Mouse (Mus musculus) lung, embryonic 16.5 days (tissue): ENCODE measurements at regions not wholly inside any gene's neighbourhood (a gene's known extent, or its start where the extent isn't known, plus 50 kb on each side); places are given as distances from the start of the nearest gene placed in this dataset.

ENCODE experiments used
- ATAC-seq: fragments of 200-750 bp; cut with Nextera tagmentation; 2 replicates; pipeline ENCODE4 v1.8.0; 2017; ENCODE audit warnings: low read depth, mild to moderate bottlenecking, moderate library complexity
- H3K27ac ChIP-seq: fragments of 300-500 bp; sonication (generic); 2 replicates; pipeline ENCODE4 v1.5.1; 2014; ENCODE audit warnings: mild to moderate bottlenecking, control low read depth, low read length
- H3K27me3 ChIP-seq: fragments of 300-500 bp; sonication (generic); 2 replicates; pipeline ENCODE4 v1.6.1; 2014; ENCODE audit warnings: low read depth, low read length, mixed read lengths; ENCODE audit not compliant: control insufficient read depth, insufficient read depth
- H3K36me3 ChIP-seq: fragments of 300-500 bp; sonication (generic); 2 replicates; pipeline ENCODE4 v1.6.1; 2014; ENCODE audit warnings: low read length; ENCODE audit not compliant: control insufficient read depth, insufficient read depth
- H3K4me1 ChIP-seq: fragments of 300-500 bp; sonication (generic); replicated peaks from 2 replicates; pipeline ENCODE4 v1.6.1; 2014; ENCODE audit warnings: low read length, mixed read lengths; ENCODE audit not compliant: control insufficient read depth, insufficient read depth
- H3K4me2 ChIP-seq: fragments of 300-500 bp; sonication (generic); 2 replicates; pipeline ENCODE4 v1.6.1; 2014; ENCODE audit warnings: low read depth, low read length, control low read depth
- H3K4me3 ChIP-seq: fragments of 300-500 bp; sonication (generic); 2 replicates; pipeline ENCODE4 v1.5.1; 2014; ENCODE audit warnings: mild to moderate bottlenecking, low read length, control low read depth
- H3K9ac ChIP-seq: fragments of 300-500 bp; sonication (generic); 2 replicates; pipeline ENCODE4 v1.6.1; 2014; ENCODE audit warnings: low read length, control low read depth
- H3K9me3 ChIP-seq: fragments of 300-500 bp; sonication (generic); 2 replicates; pipeline ENCODE4 v1.6.1; 2016; ENCODE audit warnings: low read length; ENCODE audit not compliant: control insufficient read depth
- WGBS: fragments of 180-500 bp; shearing (Covaris S2); extraction: QIAGEN DNeasy Blood & Tissue Kit; methylation state at CpG from one replicate; pipeline ENCODE4 v1.1.7; 2014; 5-methylcytosine and 5-hydroxymethylcytosine counted together

GRCm38 (mm10) chr6:147324336-147324735, 60.4 kb upstream of the Pthlh start:
- WGBS = 82% methylated on average over 2 of the region's 2 CpGs
- no peaks in the 10 kb centered on the region for H3K9me3 ChIP-seq
- H3K9ac ChIP-seq = no peak overlapping the region
- H3K36me3 ChIP-seq = no peaks in the 10 kb centered on the region
- no peak overlapping the region for H3K4me2 ChIP-seq
- no peak overlapping the region for H3K4me3 ChIP-seq
- H3K27ac ChIP-seq = no peak overlapping the region
- no peaks in the 10 kb centered on the region; the same call in 1 of the 2 replicates for H3K27me3 ChIP-seq
- no peaks in the 10 kb centered on the region for H3K4me1 ChIP-seq
- ATAC-seq = no peak

GRCm38 (mm10) chr6:147318106-147318505, 54.1 kb upstream of the Pthlh start:
- H3K4me1 ChIP-seq = no peaks in the 10 kb centered on the region
- 88% methylated on average over 2 of the region's 2 CpGs for WGBS
- H3K27ac ChIP-seq = no peak overlapping the region
- no peaks in the 10 kb centered on the region for H3K9me3 ChIP-seq
- no peak overlapping the region for H3K4me3 ChIP-seq
- no peaks in the 10 kb centered on the region; the same call in 1 of the 2 replicates for H3K27me3 ChIP-seq
- no peak for ATAC-seq
- H3K36me3 ChIP-seq = no peaks in the 10 kb centered on the region
- H3K4me2 ChIP-seq = no peak overlapping the region
- H3K9ac ChIP-seq = no peak overlapping the region

GRCm38 (mm10) chr6:147316702-147317468, 52.9 kb upstream of the Pthlh start:
- ATAC-seq = no peak

GRCm38 (mm10) chr6:147316140-147316539, 52.2 kb upstream of the Pthlh start:
- WGBS = 56% methylated on average over 3 of the region's 3 CpGs
- no peak overlapping the region for H3K27ac ChIP-seq

More at GRCm38 (mm10) chr6:147316702-147317468, 52.9 kb upstream of the Pthlh start:
- H3K27me3 ChIP-seq = no peaks in the 10 kb centered on the region
- H3K9ac ChIP-seq = no peak overlapping the region
- H3K4me3 ChIP-seq = no peak overlapping the region
- H3K27ac ChIP-seq = no peak overlapping the region
- WGBS = 71% methylated on average over 11 of the region's 11 CpGs
- H3K4me1 ChIP-seq = no peaks in the 10 kb centered on the region
- H3K36me3 ChIP-seq = no peaks in the 10 kb centered on the region
- H3K4me2 ChIP-seq = no peak overlapping the region
- no peaks in the 10 kb centered on the region for H3K9me3 ChIP-seq

GRCm38 (mm10) chr6:147315207-147315606, 51.2 kb upstream of the Pthlh start:
- H3K4me1 ChIP-seq = no peaks in the 10 kb centered on the region
- 50% methylated on average over 5 of the region's 5 CpGs for WGBS
- no peak overlapping the region for H3K27ac ChIP-seq
- no peak overlapping the region for H3K4me2 ChIP-seq
- no peak for ATAC-seq
- H3K9me3 ChIP-seq = no peaks in the 10 kb centered on the region
- H3K36me3 ChIP-seq = no peaks in the 10 kb centered on the region
- H3K9ac ChIP-seq = no peak overlapping the region
- H3K4me3 ChIP-seq = no peak overlapping the region
- H3K27me3 ChIP-seq = no peaks in the 10 kb centered on the region

More at GRCm38 (mm10) chr6:147316140-147316539, 52.2 kb upstream of the Pthlh start:
- no peak overlapping the region for H3K9ac ChIP-seq
- no peaks in the 10 kb centered on the region for H3K36me3 ChIP-seq
- no peak overlapping the region for H3K4me3 ChIP-seq
- H3K9me3 ChIP-seq = no peaks in the 10 kb centered on the region
- no peak for ATAC-seq
- H3K4me1 ChIP-seq = no peaks in the 10 kb centered on the region
- no peaks in the 10 kb centered on the region for H3K27me3 ChIP-seq
- H3K4me2 ChIP-seq = no peak overlapping the region
